Mouse (Mus musculus): ENCODE measurements around the gene Lix1l.

- TF ChIP-seq CTCF (conservative IDR thresholded peaks at IDR 0.05; ENCODE audit: low read length) (no peak), POU5F1 (IDR thresholded peaks at IDR 0.05; ENCODE audit: borderline replicate concordance, low read length) (no peak), NANOG (IDR thresholded peaks at IDR 0.05; ENCODE audit: borderline replicate concordance, low read length) (no peak)
These were observed 73.5 kb downstream of the Lix1l start for GRCm38 (mm10) chr3:96674442-96674841.

Measured in E14TG2a.4 (cell line).